In genomic region chr16:27195650-27196049, GRCm38 (mm10) we compare ENCODE assay signal across 14 mouse cellular contexts.
DNase-seq lines count a peak whose midpoint lies in the region.
"Had no signal": no experiment of that assay in that cellular context is flagged by ENCODE, and none has a peak within 500 bp of the region (broad histone marks: within the 10 kb centered on the region; RNA-seq: fewer than 3 reads in every experiment).

No protein-coding gene starts in this region.

- peak; percentile 16 for DNase-seq in gastrocnemius, adult 18-20 months (ENCODE audit: low spot score)
- no peak for DNase-seq in gastrocnemius, adult 8-10 months (ENCODE audit: low spot score in 2 of 2)
- DNase-seq in Muller cell, postnatal 12 days (ENCODE audit: inconsistent ontology term): peak; percentile 87
- peak; percentile 37 for DNase-seq in adipocyte (ENCODE audit: low spot score)
- peak; percentile 9 for DNase-seq in gastrocnemius, postnatal 10 days
- no peak for DNase-seq in urinary bladder, adult 2 months (ENCODE audit: low spot score)
- DNase-seq in right cerebral cortex, postnatal 14 days: no peak
- DNase-seq: adrenal gland, postnatal 10 days; cerebellum, adult 9-10 months; embryo, embryonic 11 days; heart, postnatal 36 days; kidney, adult 2 months; lung, postnatal 36 days; thymus, adult 18-20 months had no signal

Comparison
In these comparisons a context has a peak if more than half of its experiments do, and no peak if none do; other contexts are left out.
1. DNase-seq: peak in gastrocnemius, adult 18-20 months (single experiment), Muller cell, postnatal 12 days (single experiment), adipocyte (single experiment) and gastrocnemius, postnatal 10 days (single experiment); none in gastrocnemius, adult 8-10 months (0 of 2), urinary bladder, adult 2 months (single experiment) and right cerebral cortex, postnatal 14 days (single experiment).